Mouse (Mus musculus) limb, embryonic 14.5 days (tissue): ENCODE measurements around the gene Fam196a. TPM values are rescaled to one million over a fixed set of nuclear protein-coding genes. Genes with fewer than 3 reads are reported as not detected.

Experiments used
- ATAC-seq: fragments of 200-750 bp; cut with Nextera tagmentation; 2 replicates; pipeline ENCODE4 v1.8.0; 2017; ENCODE audit warnings: low read depth, moderate number of reproducible peaks, moderate TSS enrichment; ENCODE audit not compliant: low FRiP score
- DNase-seq: peaks from one replicate; pipeline ENCODE4 v3.0.0-alpha.2; 2015; ENCODE audit warnings: low spot score
- H3K27ac ChIP-seq: fragments of 300-500 bp; sonication (generic); replicated peaks from 2 replicates; pipeline ENCODE4 v1.5.1; 2014; ENCODE audit warnings: low read depth, mild to moderate bottlenecking, low read length, moderate library complexity, mixed read lengths
- H3K27me3 ChIP-seq: fragments of 300-500 bp; sonication (generic); 2 replicates; pipeline ENCODE4 v1.6.1; 2014; ENCODE audit warnings: low read length, mixed read lengths; ENCODE audit not compliant: control insufficient read depth, insufficient read depth
- H3K36me3 ChIP-seq: fragments of 300-500 bp; sonication (generic); 2 replicates; pipeline ENCODE4 v1.6.1; 2014; ENCODE audit warnings: mild to moderate bottlenecking, low read length, moderate library complexity, mixed read lengths; ENCODE audit not compliant: control insufficient read depth, insufficient read depth
- H3K4me1 ChIP-seq: fragments of 300-500 bp; sonication (generic); 2 replicates; pipeline ENCODE4 v1.6.1; 2014; ENCODE audit warnings: antibody characterized with exemption, low read length, mixed read lengths; ENCODE audit not compliant: control insufficient read depth, insufficient read depth
- H3K4me2 ChIP-seq: fragments of 300-500 bp; sonication (generic); replicated peaks from 2 replicates; pipeline ENCODE4 v1.6.1; 2014; ENCODE audit warnings: low read depth, mild to moderate bottlenecking, low read length, moderate library complexity; ENCODE audit not compliant: severe bottlenecking
- H3K4me3 ChIP-seq: fragments of 300-500 bp; sonication (generic); replicated peaks from 2 replicates; pipeline ENCODE4 v1.5.1; 2014; ENCODE audit warnings: low read length
- H3K9ac ChIP-seq: fragments of 300-500 bp; sonication (generic); 2 replicates; pipeline ENCODE4 v1.6.1; 2014; ENCODE audit warnings: mild to moderate bottlenecking, low read depth, low read length, moderate library complexity; ENCODE audit not compliant: severe bottlenecking
- H3K9me3 ChIP-seq: fragments of 300-500 bp; sonication (generic); 2 replicates; pipeline ENCODE4 v1.6.1; 2016; ENCODE audit warnings: low read length; ENCODE audit not compliant: control insufficient read depth
- POLR2A ChIP-seq: fragments of 200-500 bp; IDR thresholded peaks from 2 replicates; pipeline ENCODE4 v1.8.0; 2012; ENCODE audit warnings: inconsistent platforms, mild to moderate bottlenecking, moderate library complexity, borderline replicate concordance; ENCODE audit not compliant: insufficient read depth, insufficient read length; ENCODE audit errors: extremely low read depth
- WGBS: fragments of 180-500 bp; shearing (Covaris S2); extraction: QIAGEN DNeasy Blood & Tissue Kit; methylation state at CpG from one replicate; pipeline ENCODE4 v1.1.7; 2014; 5-methylcytosine and 5-hydroxymethylcytosine counted together
- polyA plus RNA-seq, 2 experiments: library from polyadenylated mRNA; depleted of rRNA in 1 of 2; stranded (reverse) in 1 of 2; unstranded in 1 of 2; fragments of >200 nt; fragmentation: Nextera tagmentation in 1 of 2; extraction: Ambion mirVana in 1 of 2; gene quantifications; 2 replicates each; pipeline versions ENCODE4 v1.2.1 to v1.2.3; 2012 to 2014

Gene Fam196a
- polyA plus RNA-seq, 2 experiments, result 0.67 to 4.1 TPM

DNA sequence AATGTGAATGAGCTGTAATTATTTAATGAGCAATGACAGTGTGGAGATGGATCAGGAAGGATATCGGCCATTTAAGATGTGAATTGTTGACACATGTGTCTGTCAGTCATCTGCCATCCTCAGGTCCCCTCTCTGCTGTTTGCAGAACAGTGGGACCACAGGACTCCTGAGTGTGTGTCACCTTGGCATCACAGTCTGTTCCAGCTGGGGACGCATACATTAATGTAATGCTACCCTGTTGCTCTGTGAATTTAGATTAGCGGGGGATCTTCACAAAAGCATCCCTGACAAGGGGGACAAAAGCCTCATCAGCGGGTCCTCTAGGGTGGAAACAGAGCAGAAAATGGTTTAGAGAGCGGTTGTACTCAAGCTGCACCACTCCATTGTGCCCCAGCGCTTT, 59.2 kb downstream of the Fam196a start:
- Histone ChIP-seq H3K9ac (no peak overlapping the region), H3K4me2 (no peak overlapping the region)
- 90% methylated on average over 6 of the region's 6 CpGs for WGBS

DNA sequence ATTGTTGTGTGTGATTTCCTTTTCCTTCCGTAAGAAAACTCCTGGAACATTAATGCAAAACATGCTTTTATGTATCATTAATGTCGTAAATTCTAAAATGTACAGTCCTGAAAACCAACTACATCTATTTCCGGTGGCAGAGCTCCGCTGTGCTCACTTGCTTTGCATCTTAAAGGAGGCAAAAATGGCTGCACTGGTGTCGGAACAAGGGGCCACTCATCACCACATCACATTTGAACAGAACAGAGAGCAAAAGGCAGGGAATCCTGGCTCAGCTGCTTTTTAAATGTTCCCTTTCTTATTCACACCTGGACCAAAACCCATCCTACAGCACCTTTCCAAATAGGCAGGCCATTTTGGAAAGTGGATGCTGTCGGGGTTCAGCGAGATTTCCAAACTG, 65.2 kb downstream of the Fam196a start:
- Histone ChIP-seq H3K27me3 (no peaks in the 10 kb centered on the region), H3K27ac (no peak overlapping the region), H3K9me3 (no peaks in the 10 kb centered on the region), H3K9ac (no peak overlapping the region), H3K4me2 (no peak overlapping the region), H3K4me1 (no peaks in the 10 kb centered on the region), H3K36me3 (peaks cover 17% of the 10 kb centered on the region), H3K4me3 (no peak overlapping the region)
- ATAC-seq (no peak), DNase-seq (no peak)
- TF ChIP-seq POLR2A, result no peak
- WGBS, result 81% methylated on average over 7 of the region's 7 CpGs

More for the DNA sequence above, 59.2 kb downstream of the Fam196a start:
- Histone ChIP-seq H3K4me3 (no peak overlapping the region), H3K9me3 (no peaks in the 10 kb centered on the region), H3K4me1 (no peaks in the 10 kb centered on the region), H3K27ac (no peak overlapping the region), H3K36me3 (peaks cover 15% of the 10 kb centered on the region), H3K27me3 (no peaks in the 10 kb centered on the region)
- no peak for ATAC-seq
- TF ChIP-seq POLR2A, result no peak
- no peak for DNase-seq

- no peaks in the 10 kb centered on the region for H3K9me3 ChIP-seq
- H3K4me3 ChIP-seq, result no peak overlapping the region
- peaks cover 17% of the 10 kb centered on the region for H3K36me3 ChIP-seq
- ATAC-seq (no peak), DNase-seq (no peak)
- TF ChIP-seq POLR2A, result no peak
- 79% methylated on average over 3 of the region's 3 CpGs for WGBS
- no peaks in the 10 kb centered on the region for H3K4me1 ChIP-seq
- no peak overlapping the region for H3K4me2 ChIP-seq
- H3K27ac ChIP-seq, result no peak overlapping the region
- no peaks in the 10 kb centered on the region for H3K27me3 ChIP-seq
- H3K9ac ChIP-seq, result no peak overlapping the region
Measured at GRCm38 (mm10) chr7:134872511-134872910, 65.7 kb downstream of the Fam196a start.

DNA sequence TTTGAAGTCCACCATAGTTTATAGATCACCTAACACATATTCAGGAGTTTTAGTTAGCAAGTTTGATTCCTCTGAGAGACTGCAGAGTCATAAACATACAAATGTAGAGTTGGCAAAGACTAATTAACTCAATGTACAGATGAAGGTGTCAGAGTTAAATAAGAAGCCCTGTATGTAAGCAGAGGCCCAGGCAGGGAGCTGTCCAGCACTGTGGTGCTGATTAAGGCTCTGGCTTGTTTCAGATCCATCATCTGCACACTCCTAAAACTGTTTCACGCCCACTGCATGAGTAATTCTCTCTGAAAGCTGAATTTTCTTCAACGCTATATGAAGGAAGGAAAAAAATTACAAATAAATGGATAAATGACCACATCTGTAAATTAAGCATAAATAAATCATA, 74.1 kb downstream of the Fam196a start:
- DNase-seq, result peak; percentile 76
- Histone ChIP-seq H3K36me3 (no peaks in the 10 kb centered on the region; the same call in 1 of the 2 replicates), H3K27me3 (no peaks in the 10 kb centered on the region), H3K4me2 (no peak overlapping the region), H3K27ac (no peak overlapping the region), H3K9me3 (no peaks in the 10 kb centered on the region), H3K4me1 (no peaks in the 10 kb centered on the region), H3K9ac (no peak overlapping the region), H3K4me3 (no peak overlapping the region)
- TF ChIP-seq POLR2A, result no peak
- 74% methylated on average over 2 of the region's 2 CpGs for WGBS
- ATAC-seq, result no peak

DNA sequence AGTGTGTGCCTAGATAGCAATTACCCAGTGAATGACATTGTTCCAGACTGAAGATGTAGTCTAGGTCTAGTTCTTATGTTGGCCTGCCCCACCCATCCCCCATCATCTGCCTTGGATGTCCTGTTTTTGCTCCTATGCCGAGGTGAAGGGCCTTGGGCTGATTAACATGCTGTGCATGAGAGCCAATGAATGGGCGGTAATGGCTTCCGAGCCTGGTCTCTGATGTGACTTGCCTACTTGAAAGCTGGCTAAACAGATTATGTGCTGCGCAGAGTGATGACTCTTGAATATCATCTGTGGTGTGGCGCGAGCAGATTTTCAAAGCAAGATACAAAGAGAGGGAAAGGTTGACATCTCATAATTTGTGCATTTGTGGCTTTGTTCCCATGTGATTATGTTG, 76.2 kb downstream of the Fam196a start:
- no peak overlapping the region for H3K4me3 ChIP-seq
- DNase-seq, result no peak
- no peaks in the 10 kb centered on the region; the same call in 1 of the 2 replicates for H3K36me3 ChIP-seq
- no peak overlapping the region for H3K9ac ChIP-seq
- no peaks in the 10 kb centered on the region for H3K27me3 ChIP-seq
- no peak overlapping the region for H3K4me2 ChIP-seq
- ATAC-seq, result no peak
- no peak for TF ChIP-seq POLR2A
- WGBS, result 89% methylated on average over 6 of the region's 6 CpGs
- H3K4me1 ChIP-seq, result no peaks in the 10 kb centered on the region
- H3K9me3 ChIP-seq, result no peaks in the 10 kb centered on the region
- H3K27ac ChIP-seq, result no peak overlapping the region

DNA sequence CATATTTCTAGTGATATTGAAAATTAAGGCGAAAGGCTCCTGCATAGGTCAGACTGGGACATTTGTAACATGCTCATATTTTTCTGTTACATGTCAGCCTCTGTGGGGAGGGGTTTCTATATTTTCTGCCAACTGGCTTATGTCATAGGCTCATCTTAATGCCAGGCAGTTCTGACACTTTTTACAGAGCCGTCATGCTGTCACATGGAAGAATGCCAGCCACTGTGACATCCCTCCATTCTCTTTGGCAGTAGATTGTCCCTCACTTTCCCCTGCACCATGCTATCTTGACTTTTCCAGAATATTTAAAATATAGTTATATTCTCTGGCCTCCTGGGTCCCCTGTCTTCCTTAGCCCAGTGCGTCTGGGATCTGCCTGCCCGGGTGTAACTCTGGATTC, 95.5 kb downstream of the Fam196a start:
- peaks cover 4% of the 10 kb centered on the region; the same call in 1 of the 2 replicates for H3K36me3 ChIP-seq
- H3K4me1 ChIP-seq, result no peaks in the 10 kb centered on the region
- H3K27me3 ChIP-seq, result no peaks in the 10 kb centered on the region
- ATAC-seq (no peak), DNase-seq (no peak)
- H3K4me2 ChIP-seq, result no peak overlapping the region
- 85% methylated on average over 4 of the region's 4 CpGs for WGBS
- TF ChIP-seq POLR2A, result no peak
- H3K9ac ChIP-seq, result no peak overlapping the region
- H3K4me3 ChIP-seq, result no peak overlapping the region
- H3K9me3 ChIP-seq, result no peaks in the 10 kb centered on the region
- H3K27ac ChIP-seq, result no peak overlapping the region
